12 mouse cellular contexts compared by ENCODE assay signal in the genomic region with DNA sequence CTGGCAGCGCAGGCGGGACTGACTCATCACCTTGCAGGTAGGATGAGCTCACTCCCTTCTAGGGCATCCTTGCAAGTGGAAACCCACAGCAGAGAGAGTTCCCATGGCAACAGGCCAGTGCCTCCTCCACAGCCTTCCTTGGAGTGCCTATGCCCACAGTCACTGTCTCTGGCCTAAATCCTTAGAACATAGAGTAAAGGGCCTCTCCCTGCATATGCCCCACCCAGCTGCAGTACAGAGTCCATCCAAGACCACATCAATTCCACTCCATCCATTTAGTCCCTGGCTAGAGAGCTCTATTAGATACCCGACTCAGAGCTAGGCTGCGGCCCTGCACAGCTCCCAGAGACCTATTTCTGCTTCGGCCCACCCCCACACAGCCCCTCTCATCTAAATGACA. TPM values are rescaled to one million over a fixed set of nuclear protein-coding genes. Genes with fewer than 3 reads are reported as not detected.
DNase-seq lines count a peak whose midpoint lies in the region; ATAC-seq and TF ChIP-seq lines count a peak whose summit lies in the region.
"Had no signal": no experiment of that assay in that cellular context is flagged by ENCODE, and none has a peak within 500 bp of the region (broad histone marks: within the 10 kb centered on the region; RNA-seq: fewer than 3 reads in every experiment).

No protein-coding gene starts in this region.

- H3K4me3 ChIP-seq in hindbrain, embryonic 15.5 days = no peak overlapping the region
- H3K4me3 ChIP-seq in hindbrain, embryonic 10.5 days = no peak overlapping the region
- H3K4me3 ChIP-seq in intestine, embryonic 16.5 days (ENCODE audit: low read length) = no peak overlapping the region
- no peak overlapping the region for H3K4me3 ChIP-seq in midbrain, postnatal 0 days (ENCODE audit: low read depth, low read length)
- H3K4me3 ChIP-seq: forebrain, embryonic 10.5 days; kidney, embryonic 15.5 days; megakaryocyte, embryonic 14.5 days had no signal

- no peak for TF ChIP-seq POLR2A in brain, embryonic 14.5 days (IDR thresholded peaks at IDR 0.05; ENCODE audit: borderline replicate concordance, extremely low read depth, insufficient read depth, insufficient read length, poor library complexity, severe bottlenecking)

- peak; percentile 61; the same call in 1 of the 2 replicates for ATAC-seq in hindbrain, embryonic 15.5 days (ENCODE audit: low FRiP score, low read depth)
- ATAC-seq in intestine, embryonic 16.5 days = peak; percentile 61
- peak; percentile 63; the same call in 1 of the 2 replicates for ATAC-seq in midbrain, postnatal 0 days (ENCODE audit: low FRiP score)

- WGBS in hindbrain, embryonic 15.5 days = 91% methylated on average over 5 of the region's 5 CpGs
- 89% methylated on average over 5 of the region's 5 CpGs for WGBS in hindbrain, embryonic 10.5 days
- WGBS in intestine, embryonic 16.5 days = 74% methylated on average over 5 of the region's 5 CpGs
- WGBS in midbrain, postnatal 0 days = 85% methylated on average over 5 of the region's 5 CpGs

- H3K36me3 ChIP-seq in hindbrain, embryonic 15.5 days = no peaks in the 10 kb centered on the region
- peaks cover 16% of the 10 kb centered on the region for H3K36me3 ChIP-seq in hindbrain, embryonic 10.5 days
- peaks cover 5% of the 10 kb centered on the region; the same call in 1 of the 2 replicates for H3K36me3 ChIP-seq in intestine, embryonic 16.5 days (ENCODE audit: control insufficient read depth, insufficient read depth, low read length)
- H3K36me3 ChIP-seq in midbrain, postnatal 0 days (ENCODE audit: insufficient read depth, low read length) = no peaks in the 10 kb centered on the region
- H3K36me3 ChIP-seq: G1E had no signal

- peaks cover 8% of the 10 kb centered on the region; the same call in 1 of the 2 replicates for H3K4me1 ChIP-seq in hindbrain, embryonic 15.5 days (replicated peaks)
- peaks cover 10% of the 10 kb centered on the region for H3K4me1 ChIP-seq in hindbrain, embryonic 10.5 days (replicated peaks)
- peaks cover 57% of the 10 kb centered on the region for H3K4me1 ChIP-seq in intestine, embryonic 16.5 days (ENCODE audit: control insufficient read depth, insufficient read depth, low read length)
- H3K4me1 ChIP-seq in midbrain, postnatal 0 days (ENCODE audit: insufficient read depth, low read length) = peaks cover 9% of the 10 kb centered on the region; the same call in 1 of the 2 replicates

- H3K27ac ChIP-seq in hindbrain, embryonic 15.5 days (replicated peaks) = no peak overlapping the region
- H3K27ac ChIP-seq in hindbrain, embryonic 10.5 days = no peak overlapping the region
- H3K27ac ChIP-seq in intestine, embryonic 16.5 days (ENCODE audit: low read length) = no peak overlapping the region
- peak overlapping the region; percentile 57; the same call in 1 of the 2 replicates for H3K27ac ChIP-seq in midbrain, postnatal 0 days (ENCODE audit: low read depth, low read length)
- H3K27ac ChIP-seq: forebrain, embryonic 10.5 days had no signal

- TF ChIP-seq CTCF in brain, embryonic 14.5 days (IDR thresholded peaks at IDR 0.05; ENCODE audit: borderline replicate concordance, extremely low read depth, insufficient read depth, insufficient read length) = no peak
- TF ChIP-seq CTCF in midbrain, postnatal 0 days (IDR thresholded peaks at IDR 0.05) = no peak

- no peaks in the 10 kb centered on the region for H3K27me3 ChIP-seq in hindbrain, embryonic 15.5 days
- H3K27me3 ChIP-seq in hindbrain, embryonic 10.5 days (ENCODE audit: insufficient read depth, poor library complexity, severe bottlenecking) = no peaks in the 10 kb centered on the region
- no peaks in the 10 kb centered on the region for H3K27me3 ChIP-seq in intestine, embryonic 16.5 days (replicated peaks; ENCODE audit: control insufficient read depth, insufficient read depth, low read length)
- H3K27me3 ChIP-seq in midbrain, postnatal 0 days (ENCODE audit: insufficient read depth, low read length) = no peaks in the 10 kb centered on the region
- H3K27me3 ChIP-seq: kidney, embryonic 15.5 days; megakaryocyte, embryonic 14.5 days had no signal

- H3K4me2 ChIP-seq in hindbrain, embryonic 15.5 days = no peak overlapping the region
- no peak overlapping the region for H3K4me2 ChIP-seq in intestine, embryonic 16.5 days (ENCODE audit: low read depth, low read length)
- no peak overlapping the region for H3K4me2 ChIP-seq in midbrain, postnatal 0 days (ENCODE audit: low read depth, low read length, poor library complexity, severe bottlenecking)
- H3K4me2 ChIP-seq: kidney, embryonic 15.5 days had no signal

- H3K9ac ChIP-seq in hindbrain, embryonic 15.5 days = no peak overlapping the region
- no peak overlapping the region for H3K9ac ChIP-seq in intestine, embryonic 16.5 days (ENCODE audit: low read depth, low read length)
- no peak overlapping the region for H3K9ac ChIP-seq in midbrain, postnatal 0 days (replicated peaks; ENCODE audit: low read length, poor library complexity, severe bottlenecking)
- H3K9ac ChIP-seq: kidney, embryonic 15.5 days had no signal

- DNase-seq in hindbrain, embryonic 10.5 days (ENCODE audit: low spot score) = no peak
- DNase-seq in brain, embryonic 14.5 days (ENCODE audit: low read depth) = peak; percentile 45
- DNase-seq in midbrain, postnatal 0 days (ENCODE audit: low spot score) = peak; percentile 64
- no peak for DNase-seq in adrenal gland, postnatal 25 days
- DNase-seq in testis, postnatal 14 days (ENCODE audit: low spot score) = no peak
- DNase-seq in urinary bladder, adult 18-20 months (ENCODE audit: low spot score in 2 of 2) = no peak

- no peaks in the 10 kb centered on the region for H3K9me3 ChIP-seq in hindbrain, embryonic 15.5 days
- H3K9me3 ChIP-seq in hindbrain, embryonic 10.5 days = peaks cover 3% of the 10 kb centered on the region; the same call in 1 of the 2 replicates
- H3K9me3 ChIP-seq in intestine, embryonic 16.5 days (ENCODE audit: control insufficient read depth, low read length) = no peaks in the 10 kb centered on the region
- no peaks in the 10 kb centered on the region for H3K9me3 ChIP-seq in midbrain, postnatal 0 days (ENCODE audit: low read length)
- H3K9me3 ChIP-seq: G1E; megakaryocyte, embryonic 14.5 days had no signal

RNA-seq across cellular contexts. Expression of a gene that starts 20.7 kb away (rescaled TPM):
- polyA plus RNA-seq in hindbrain, embryonic 15.5 days (2015; fragmentation: Nextera tagmentation; extraction: Ambion mirVana) = 8.1 and 9.7 TPM in 2 replicates
- 24.1 and 27.6 TPM in 2 replicates for polyA plus RNA-seq in hindbrain, embryonic 10.5 days (2016; fragmentation: Nextera tagmentation; extraction: Ambion mirVana)
- polyA plus RNA-seq in brain, embryonic 14.5 days (2012; rRNA removed) = 25.1 and 30.5 TPM in 2 replicates
- 44.5 and 46.8 TPM in 2 replicates for polyA plus RNA-seq in intestine, embryonic 16.5 days (2015; fragmentation: Nextera tagmentation; extraction: Ambion mirVana)
- 17.1 and 18.0 TPM in 2 replicates for total RNA-seq in midbrain, postnatal 0 days (2014; rRNA removed)
- 6.2 and 7.4 TPM in 2 replicates for polyA plus RNA-seq in midbrain, postnatal 0 days (2015; fragmentation: Nextera tagmentation; extraction: Ambion mirVana)
- 35.0 and 37.3 TPM in 2 replicates for total RNA-seq in adrenal gland, postnatal 25 days (2021)

Comparison
In these comparisons a context has a peak if more than half of its experiments do, and no peak if none do; other contexts are left out.
1. DNase-seq: peak in brain, embryonic 14.5 days (single experiment) and midbrain, postnatal 0 days (single experiment); none in hindbrain, embryonic 10.5 days (single experiment), adrenal gland, postnatal 25 days (single experiment), testis, postnatal 14 days (single experiment) and urinary bladder, adult 18-20 months (0 of 2).
2. Peak in every context shown above with its lines, with median percentiles within 50 percentile points of each other: ATAC-seq.